Mouse (Mus musculus): ENCODE measurements around the gene Gm3685.
"Not testable (repeated sequence)": the region's sequence is repeated elsewhere in the genome, so short reads cannot be mapped to it uniquely, and the experiment has no call there.

The Gm3685 gene

DNA sequence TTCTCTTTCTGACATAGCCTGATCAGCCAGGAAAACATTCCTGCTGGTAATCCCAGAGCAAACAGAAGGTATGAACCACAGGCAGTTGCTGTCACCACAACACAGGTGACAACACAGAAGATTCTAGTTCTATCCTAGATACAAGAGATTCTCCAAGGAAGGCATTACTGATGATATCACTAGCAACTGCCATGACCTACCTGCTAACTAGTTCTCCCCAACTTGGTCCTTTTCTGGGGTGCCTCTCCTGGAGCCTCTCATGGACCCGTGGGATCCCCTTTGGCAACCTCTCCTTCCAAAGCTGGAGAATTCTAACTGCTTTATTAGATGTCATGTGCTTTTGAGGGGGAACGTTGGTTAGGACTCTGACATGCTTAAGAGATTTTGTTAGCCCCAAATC lies at the start of gene Gm3685:
Gene Gm3685, minus strand, starts transcription at position 101 of the 400 bp plus-strand sequence.
- DNase-seq = not testable (repeated sequence)

DNA sequence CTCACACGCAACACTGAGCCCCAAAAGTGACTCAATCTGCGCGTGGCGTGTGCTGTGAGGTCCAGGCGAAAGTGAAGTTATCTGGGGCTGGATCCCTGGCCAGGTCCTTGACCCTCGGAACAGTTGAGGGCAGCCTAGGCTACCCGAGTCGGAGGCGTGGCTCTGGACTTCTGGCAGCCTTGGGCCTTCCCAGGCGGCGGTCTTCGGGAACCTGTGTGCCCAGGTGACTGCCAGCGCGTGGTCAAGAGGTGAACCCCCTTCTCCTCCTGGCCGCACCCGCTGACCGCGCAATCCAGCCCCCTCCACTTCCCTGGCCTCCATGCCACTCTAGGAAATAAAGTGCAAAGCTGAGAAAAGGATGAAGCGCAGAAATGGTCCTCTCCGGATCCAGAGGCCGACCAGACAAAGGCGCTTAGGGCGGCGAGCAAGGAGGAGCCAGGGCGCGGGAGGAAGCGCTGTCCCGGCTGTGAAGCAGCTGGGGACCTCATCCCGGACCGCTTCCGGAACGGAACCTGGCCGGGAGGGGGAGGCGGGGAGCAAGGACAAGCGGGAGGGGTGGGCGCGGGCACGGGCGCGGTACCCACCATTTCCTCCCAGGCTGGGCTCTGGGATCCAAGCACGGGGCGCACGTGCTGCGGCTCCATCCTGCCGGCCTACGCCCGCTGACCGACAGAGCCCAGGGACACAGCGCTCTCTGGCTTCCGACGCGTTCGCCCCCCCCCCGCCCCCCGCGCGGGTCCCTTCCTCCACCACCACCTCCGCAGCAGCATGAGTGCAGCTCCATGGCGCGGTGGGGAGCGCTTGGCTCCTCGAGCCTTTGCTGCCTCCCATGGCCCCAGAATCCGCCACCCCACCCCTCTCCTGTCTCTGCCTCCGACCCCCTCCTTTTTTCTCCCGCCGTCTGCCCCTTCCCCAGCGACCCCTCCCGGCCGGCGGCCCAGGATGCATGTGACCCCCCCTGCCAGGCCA lies 17.7 kb downstream of the Gm3685 start, which contains the start of gene Gm10406:
Gene Gm10406, minus strand, starts transcription at position 669 of the 969 bp plus-strand sequence.
- DNase-seq = peak; percentile 43

DNA sequence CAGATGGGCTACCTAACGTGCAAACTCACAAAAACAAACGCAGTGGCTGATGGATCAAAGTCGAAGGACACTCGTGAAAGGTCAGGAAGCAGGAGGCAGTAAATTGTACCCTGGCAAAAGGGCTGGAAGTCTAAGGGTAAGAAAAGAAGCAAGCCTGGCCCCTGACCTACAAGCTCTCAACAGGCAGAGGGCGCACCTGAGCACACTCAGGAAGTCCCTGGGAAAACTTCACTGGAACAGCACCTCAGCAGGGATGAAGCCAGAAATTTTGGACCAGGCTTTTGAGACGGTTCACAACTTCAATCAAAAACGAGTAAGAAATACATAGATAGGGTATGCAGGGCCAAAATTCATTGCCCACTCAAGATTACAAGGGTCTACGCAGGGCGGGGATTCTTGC lies 18.5 kb downstream of the Gm3685 start:
- DNase-seq = peak; percentile 2
